Mouse (Mus musculus): ENCODE measurements at regions not wholly inside any gene's neighbourhood (a gene's known extent, or its start where the extent isn't known, plus 50 kb on each side); places are given as distances from the start of the nearest gene placed in this dataset.

DNA sequence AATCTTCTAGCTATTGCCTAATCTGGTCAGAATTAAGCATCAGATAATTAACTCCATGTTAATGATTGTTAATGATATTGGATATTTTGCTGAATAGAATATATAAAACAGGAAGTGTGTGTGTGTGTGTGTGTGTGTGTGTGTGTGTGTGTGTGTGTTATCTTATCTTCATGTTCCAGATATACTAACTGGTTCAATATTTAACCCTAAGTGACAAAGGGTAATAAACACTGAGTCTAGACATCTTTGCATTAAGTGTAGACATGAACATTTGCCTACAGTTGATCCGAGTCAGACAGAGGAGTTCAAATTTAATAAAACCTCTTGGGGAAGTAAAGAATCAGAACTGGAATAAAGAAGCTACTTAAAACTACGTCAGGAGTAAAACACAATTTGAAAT is 161.6 kb downstream of the Fsip2 start:
- no peak for DNase-seq

- DNase-seq = no peak
Measured at GRCm38 (mm10) chr2:83126340-83126739, 182.9 kb downstream of the Fsip2 start.

GRCm38 (mm10) chr2:83130709-83131108 is 187.3 kb downstream of the Fsip2 start:
- DNase-seq = peak; percentile 5

DNA sequence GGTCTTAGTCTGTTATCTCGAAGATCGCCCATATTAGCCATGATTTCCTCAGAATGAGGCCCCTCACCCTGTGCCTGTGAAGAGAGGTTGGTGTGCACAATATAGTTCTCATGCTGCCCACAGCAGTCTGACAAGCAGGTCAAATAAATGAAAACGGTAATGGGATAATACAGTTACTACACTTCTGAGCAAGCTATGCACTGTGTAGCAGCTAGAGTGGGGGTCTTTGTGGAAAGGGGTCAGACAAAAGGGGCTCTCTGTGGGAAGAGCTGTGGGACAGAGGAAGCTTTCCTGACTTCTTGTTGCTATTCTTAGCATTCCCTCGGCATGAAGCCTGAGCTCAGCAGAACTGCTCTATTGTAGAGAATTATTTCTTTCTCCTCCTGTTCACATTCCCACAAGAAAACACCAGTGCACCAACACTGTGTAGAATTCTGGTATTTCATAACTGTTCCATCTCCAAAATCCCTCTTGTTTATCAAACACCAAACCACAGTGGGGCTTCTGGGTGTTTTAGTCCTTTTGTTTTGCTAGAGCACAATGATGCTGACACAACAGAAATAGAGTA is 187.9 kb downstream of the Fsip2 start:
- peak; percentile 16 for DNase-seq

DNA sequence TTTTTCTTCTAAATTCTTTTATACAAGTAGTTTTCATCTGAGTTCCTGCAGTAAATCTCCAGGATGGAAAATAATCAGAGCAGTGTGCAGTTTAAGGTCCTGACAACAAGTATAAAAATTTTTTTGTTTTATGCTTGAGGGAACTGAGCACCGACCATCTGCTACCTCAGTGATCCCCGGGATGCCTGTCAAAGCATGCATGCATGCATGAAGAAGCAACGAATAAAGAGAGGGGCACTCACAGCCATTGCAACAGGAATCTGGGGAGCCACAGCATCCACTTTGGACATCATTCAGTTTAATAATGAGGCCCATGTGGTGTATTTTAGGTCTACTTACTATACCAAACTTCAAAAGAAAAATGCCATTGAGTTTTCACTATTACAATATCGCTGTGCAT is 222.4 kb downstream of the Fsip2 start:
- DNase-seq = peak; percentile 54

Measured in retina, postnatal 1 day (tissue).